9 mouse cellular contexts compared by ENCODE assay signal in genomic region chr6:72900952-72901351, GRCm38 (mm10). TPM values are rescaled to one million over a fixed set of nuclear protein-coding genes. Genes with fewer than 3 reads are reported as not detected.
A peak's percentile ranks its signal among the peaks of the same experiment; 100 is the strongest.
DNase-seq lines count a peak whose midpoint lies in the region; ATAC-seq and TF ChIP-seq lines count a peak whose summit lies in the region.
"Had no signal": no experiment of that assay in that cellular context is flagged by ENCODE, and none has a peak within 500 bp of the region (broad histone marks: within the 10 kb centered on the region; RNA-seq: fewer than 3 reads in every experiment).

No protein-coding gene starts in this region.

- peaks cover 31% of the 10 kb centered on the region for H3K4me1 ChIP-seq in heart, embryonic 16.5 days (ENCODE audit: control insufficient read depth, insufficient read depth, low read length)
- H3K4me1 ChIP-seq in bone marrow macrophage, adult 2 months (ENCODE audit: control insufficient read depth, insufficient read depth, low read length): peaks cover 21% of the 10 kb centered on the region
- H3K4me1 ChIP-seq in hindbrain, embryonic 11.5 days (replicated peaks; ENCODE audit: control insufficient read depth, insufficient read depth, low read length): no peaks in the 10 kb centered on the region
- H3K4me1 ChIP-seq in midbrain, embryonic 13.5 days (replicated peaks): peaks cover 28% of the 10 kb centered on the region

- no peak for DNase-seq in heart, postnatal 25 days (ENCODE audit: low spot score)
- DNase-seq in hindbrain, embryonic 11.5 days (ENCODE audit: low spot score): peak; percentile 15
- DNase-seq in spleen, postnatal 4 days (ENCODE audit: low spot score in 2 of 2): no peak
- DNase-seq in natural killer cell, adult 2 months (ENCODE audit: low spot score in 2 of 2): no peak
- DNase-seq in frontal cortex, postnatal 14 days (ENCODE audit: low spot score in 2 of 2): no peak

- peak overlapping the region; percentile 99 for H3K27ac ChIP-seq in heart, embryonic 16.5 days (ENCODE audit: low read length)
- H3K27ac ChIP-seq in bone marrow macrophage, adult 2 months (ENCODE audit: insufficient read depth, low read depth, low read length): no peak overlapping the region
- no peak overlapping the region for H3K27ac ChIP-seq in hindbrain, embryonic 11.5 days (ENCODE audit: low read depth, low read length)
- peak overlapping the region; percentile 99; the same call in 1 of the 2 replicates for H3K27ac ChIP-seq in midbrain, embryonic 13.5 days

- WGBS in heart, embryonic 16.5 days: 38% methylated on average over 7 of the region's 7 CpGs
- 75% methylated on average over 7 of the region's 7 CpGs for WGBS in hindbrain, embryonic 11.5 days
- 70% methylated on average over 7 of the region's 7 CpGs for WGBS in midbrain, embryonic 13.5 days

- H3K27me3 ChIP-seq in heart, embryonic 16.5 days (ENCODE audit: control insufficient read depth, insufficient read depth, low read length): no peaks in the 10 kb centered on the region
- H3K27me3 ChIP-seq in hindbrain, embryonic 11.5 days (ENCODE audit: control insufficient read depth, insufficient read depth, low read length): no peaks in the 10 kb centered on the region
- no peaks in the 10 kb centered on the region for H3K27me3 ChIP-seq in midbrain, embryonic 13.5 days
- H3K27me3 ChIP-seq: Patski had no signal

- H3K9ac ChIP-seq in heart, embryonic 16.5 days (ENCODE audit: low read length): peak overlapping the region; percentile 100
- no peak overlapping the region for H3K9ac ChIP-seq in hindbrain, embryonic 11.5 days (ENCODE audit: low read depth, low read length)
- peak overlapping the region; percentile 99 for H3K9ac ChIP-seq in midbrain, embryonic 13.5 days (replicated peaks)

- no peak for ATAC-seq in heart, embryonic 16.5 days (replicated peaks; ENCODE audit: extremely low read depth, insufficient read depth, low FRiP score)
- ATAC-seq in hindbrain, embryonic 11.5 days (ENCODE audit: low FRiP score): no peak
- no peak for ATAC-seq in midbrain, embryonic 13.5 days

- peak overlapping the region; percentile 89 for H3K4me2 ChIP-seq in heart, embryonic 16.5 days (ENCODE audit: low read depth, low read length)
- peak overlapping the region; percentile 74 for H3K4me2 ChIP-seq in hindbrain, embryonic 11.5 days (replicated peaks; ENCODE audit: low read depth, low read length)
- H3K4me2 ChIP-seq in midbrain, embryonic 13.5 days (replicated peaks): peak overlapping the region; percentile 80

- peak overlapping the region; percentile 97 for H3K4me3 ChIP-seq in heart, embryonic 16.5 days (ENCODE audit: low read length)
- H3K4me3 ChIP-seq in bone marrow macrophage, adult 2 months (ENCODE audit: insufficient read depth, low read length): peak overlapping the region; percentile 74
- H3K4me3 ChIP-seq in hindbrain, embryonic 11.5 days (ENCODE audit: low read depth, low read length): peak overlapping the region; percentile 95; the same call in 1 of the 2 replicates
- peak overlapping the region; percentile 95 for H3K4me3 ChIP-seq in midbrain, embryonic 13.5 days (replicated peaks)

- TF ChIP-seq POLR2A in bone marrow macrophage, adult 2 months (IDR thresholded peaks at IDR 0.05; ENCODE audit: borderline replicate concordance, low read depth, low read length): no peak

- H3K36me3 ChIP-seq in heart, embryonic 16.5 days (ENCODE audit: control insufficient read depth, insufficient read depth): no peaks in the 10 kb centered on the region
- no peaks in the 10 kb centered on the region for H3K36me3 ChIP-seq in hindbrain, embryonic 11.5 days (ENCODE audit: control insufficient read depth, insufficient read depth, low read length)
- H3K36me3 ChIP-seq in midbrain, embryonic 13.5 days: no peaks in the 10 kb centered on the region

- no peak for TF ChIP-seq CTCF in bone marrow macrophage, adult 2 months (IDR thresholded peaks at IDR 0.05; ENCODE audit: low read depth, low read length)

- H3K9me3 ChIP-seq in heart, embryonic 16.5 days (replicated peaks; ENCODE audit: control insufficient read depth, low read length): no peaks in the 10 kb centered on the region
- no peaks in the 10 kb centered on the region for H3K9me3 ChIP-seq in hindbrain, embryonic 11.5 days (ENCODE audit: control insufficient read depth, low read length)
- no peaks in the 10 kb centered on the region for H3K9me3 ChIP-seq in midbrain, embryonic 13.5 days

- intact Hi-C loops in heart, postnatal 25 days (cut with DNase I): no loop called here

RNA-seq across cellular contexts. Expression of gene Kcmf1, which starts 1.2 kb away (rescaled TPM):
- polyA plus RNA-seq in heart, embryonic 16.5 days (2015; fragmentation: Nextera tagmentation; extraction: Ambion mirVana): 28.1 and 32.8 TPM in 2 replicates
- 100 to 1,000 TPM in 1 of 2 experiments, 10 to 100 TPM in 1; 97.7 to 101 TPM for total RNA-seq in heart, postnatal 25 days (2021)
- polyA plus RNA-seq in bone marrow macrophage, adult 2 months (2012; ENCODE audit: insufficient read depth, insufficient read length, missing spikeins): 73.8 and 76.3 TPM in 2 replicates
- polyA plus RNA-seq in hindbrain, embryonic 11.5 days (2014; fragmentation: Nextera tagmentation; extraction: Ambion mirVana): 35.3 and 45.9 TPM in 2 replicates
- polyA plus RNA-seq in midbrain, embryonic 13.5 days (2015; fragmentation: Nextera tagmentation; extraction: Ambion mirVana): 25.7 and 26.1 TPM in 2 replicates

RNA-seq across cellular contexts. Expression of gene Tmsb10, which starts 57.6 kb away (rescaled TPM):
- 963 and 998 TPM in 2 replicates for polyA plus RNA-seq in heart, embryonic 16.5 days (2015; fragmentation: Nextera tagmentation; extraction: Ambion mirVana)
- total RNA-seq in heart, postnatal 25 days (2021): 100 to 1,000 TPM; 126 to 128 TPM
- polyA plus RNA-seq in bone marrow macrophage, adult 2 months (2012; ENCODE audit: insufficient read depth, insufficient read length, missing spikeins): 394 and 410 TPM in 2 replicates
- polyA plus RNA-seq in hindbrain, embryonic 11.5 days (2014; fragmentation: Nextera tagmentation; extraction: Ambion mirVana): 3,882 and 4,064 TPM in 2 replicates
- polyA plus RNA-seq in midbrain, embryonic 13.5 days (2015; fragmentation: Nextera tagmentation; extraction: Ambion mirVana): 4,994 and 5,054 TPM in 2 replicates

Comparison
In these comparisons a context has a peak if more than half of its experiments do, and no peak if none do; other contexts are left out.
1. H3K27ac ChIP-seq: peak in heart, embryonic 16.5 days (single experiment) and midbrain, embryonic 13.5 days (single experiment); none in bone marrow macrophage, adult 2 months (single experiment) and hindbrain, embryonic 11.5 days (single experiment).
2. Peak in every context shown above with its lines, with median percentiles within 50 percentile points of each other: H3K4me2 ChIP-seq and H3K4me3 ChIP-seq.